Mouse (Mus musculus): ENCODE measurements at regions not wholly inside any gene's neighbourhood (a gene's known extent, or its start where the extent isn't known, plus 50 kb on each side); places are given as distances from the start of the nearest gene placed in this dataset.
A peak's percentile ranks its signal among the peaks of the same experiment; 100 is the strongest.

DNA sequence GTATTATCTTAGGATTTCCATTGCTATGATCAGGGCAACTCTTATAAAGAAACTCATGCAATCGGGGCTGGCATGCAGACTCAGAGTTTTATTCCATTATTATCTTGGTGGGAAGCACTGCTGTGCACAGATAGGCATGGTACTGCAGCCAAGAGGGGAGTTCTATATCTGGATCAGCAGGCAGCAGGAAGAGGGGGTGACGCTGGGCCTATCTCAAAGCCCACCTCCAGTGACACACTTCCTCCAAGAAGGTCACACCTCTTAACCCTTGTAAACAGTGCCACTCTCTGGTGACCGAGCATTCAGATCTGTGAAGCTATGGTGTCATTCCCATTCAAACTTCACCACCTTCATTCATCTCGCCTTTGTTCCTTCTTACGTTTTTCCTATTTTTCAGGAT, 381.8 kb upstream of the Prickle1 start:
- ATAC-seq (ENCODE audit: insufficient number of reproducible peaks, low FRiP score, low TSS enrichment), result no peak

DNA sequence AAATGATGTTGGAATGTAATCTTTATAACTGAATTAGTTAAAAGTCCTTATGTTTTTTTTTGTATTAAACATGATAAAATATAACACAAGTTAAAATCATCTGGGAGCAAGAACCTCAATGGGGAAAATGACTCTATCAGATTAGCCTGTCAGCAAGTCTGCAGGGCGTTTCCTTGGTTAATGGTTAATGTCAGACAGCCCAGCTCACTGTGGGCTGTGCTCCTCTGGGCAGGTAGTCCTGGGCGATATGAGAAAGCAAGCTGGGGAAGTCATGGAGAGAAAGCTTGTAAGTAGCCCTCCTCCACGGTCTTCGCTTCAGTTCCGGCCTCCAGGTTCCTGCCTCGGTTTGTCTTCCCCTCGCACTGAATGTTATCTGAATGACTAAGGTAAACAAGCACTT, 379.0 kb upstream of the Prickle1 start:
- ATAC-seq (ENCODE audit: insufficient number of reproducible peaks, low FRiP score, low TSS enrichment), result no peak

DNA sequence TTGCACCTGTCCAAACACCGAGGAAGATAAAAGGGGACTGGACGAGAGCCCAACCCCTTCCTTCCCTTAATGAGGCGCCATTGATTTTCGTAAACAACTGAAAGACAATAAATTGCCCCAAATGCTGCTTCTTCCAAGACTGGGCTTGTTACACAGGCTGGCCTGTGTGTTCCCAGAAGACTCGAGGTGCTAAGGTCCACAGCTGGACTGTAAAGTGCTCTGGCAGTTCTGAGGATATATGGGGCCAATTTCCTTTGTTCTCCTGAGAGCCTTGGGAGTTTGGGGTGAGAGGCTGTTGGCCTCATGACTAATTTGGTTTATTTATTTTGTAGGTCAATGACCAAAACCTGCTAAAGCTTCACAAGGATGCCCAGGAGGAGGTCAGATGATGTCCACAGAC, 377.3 kb upstream of the Prickle1 start:
- no peak for ATAC-seq (ENCODE audit: insufficient number of reproducible peaks, low FRiP score, low TSS enrichment)

DNA sequence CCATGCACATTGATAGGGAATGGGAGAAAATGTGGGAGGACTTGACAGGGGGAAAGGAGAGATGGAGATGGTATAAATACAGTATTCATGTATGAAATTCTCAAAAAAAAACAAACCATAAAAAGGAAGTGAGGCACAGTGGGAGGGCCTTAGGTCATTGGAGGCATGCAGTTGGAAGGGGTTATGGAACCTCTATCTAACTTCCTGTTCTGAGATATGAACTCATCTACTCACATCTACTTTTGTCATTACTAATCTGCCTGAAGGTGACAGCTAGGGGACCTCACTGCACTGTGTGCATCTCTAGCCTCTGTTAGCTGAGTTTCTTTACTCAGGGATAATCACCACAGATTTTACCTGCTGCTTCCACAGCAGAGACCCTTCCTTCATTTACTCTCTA, 366.3 kb upstream of the Prickle1 start:
- no peak for ATAC-seq (ENCODE audit: insufficient number of reproducible peaks, low FRiP score, low TSS enrichment)

DNA sequence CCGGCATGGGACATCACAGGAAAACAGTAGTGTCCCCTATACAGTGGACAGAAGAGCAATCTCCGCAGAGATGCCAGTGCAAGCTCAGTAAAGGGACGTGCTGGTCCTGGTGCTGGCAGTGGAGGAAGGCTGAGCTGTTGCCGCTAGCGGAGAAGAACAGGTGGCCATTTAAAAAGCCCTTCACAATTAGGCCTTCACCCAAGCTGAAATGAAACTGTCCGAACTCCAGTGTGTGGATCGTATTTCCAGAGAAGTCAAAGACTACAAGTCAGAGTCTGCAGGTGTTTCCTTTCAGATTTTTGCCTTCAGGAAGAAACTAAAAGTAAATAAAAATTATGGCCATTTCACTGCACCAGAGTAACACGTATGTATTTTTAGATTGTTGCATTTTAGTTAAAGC, 364.2 kb upstream of the Prickle1 start:
- no peak for ATAC-seq (ENCODE audit: insufficient number of reproducible peaks, low FRiP score, low TSS enrichment)

DNA sequence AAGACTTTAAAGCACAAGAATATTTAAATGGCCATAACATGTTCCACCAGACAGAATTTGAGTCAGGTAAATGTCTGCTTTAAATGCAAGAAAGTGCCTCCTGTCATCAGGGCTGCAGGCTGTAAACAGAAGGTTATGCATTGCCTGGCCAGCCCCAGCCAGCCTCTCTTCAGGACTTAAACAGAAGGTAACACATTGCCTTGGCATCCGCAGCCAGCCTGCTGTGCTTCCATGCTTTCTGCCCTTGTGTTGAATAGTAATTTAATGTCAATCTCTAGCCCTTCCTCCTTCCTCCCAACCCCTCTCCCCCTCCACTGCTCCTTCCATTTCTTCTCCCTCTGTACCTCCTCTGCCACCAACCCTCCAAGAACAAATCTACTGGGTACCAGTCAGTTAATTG, 362.4 kb upstream of the Prickle1 start:
- peak; percentile 36; the same call in 1 of the 2 replicates for ATAC-seq (ENCODE audit: insufficient number of reproducible peaks, low FRiP score, low TSS enrichment)

DNA sequence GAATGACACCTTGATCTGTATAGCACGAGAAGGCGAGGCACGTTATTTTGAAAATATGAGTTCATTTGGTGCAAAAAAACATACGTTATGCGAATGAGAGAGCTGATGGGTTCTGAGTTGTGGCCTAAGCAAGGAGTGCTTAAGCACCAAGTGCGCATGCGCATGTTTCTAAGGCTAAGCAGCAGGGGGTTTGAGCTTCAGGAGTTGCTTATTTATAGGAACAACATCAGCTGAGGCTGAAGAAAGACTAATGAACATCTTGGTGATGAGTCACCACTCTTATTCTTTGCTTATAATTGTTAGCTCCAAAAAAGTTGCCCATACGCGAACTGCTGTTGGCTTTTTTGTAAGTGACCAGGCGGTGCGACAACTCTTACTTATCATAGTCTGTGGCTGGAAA, 361.1 kb upstream of the Prickle1 start:
- ATAC-seq (ENCODE audit: insufficient number of reproducible peaks, low FRiP score, low TSS enrichment), result no peak

DNA sequence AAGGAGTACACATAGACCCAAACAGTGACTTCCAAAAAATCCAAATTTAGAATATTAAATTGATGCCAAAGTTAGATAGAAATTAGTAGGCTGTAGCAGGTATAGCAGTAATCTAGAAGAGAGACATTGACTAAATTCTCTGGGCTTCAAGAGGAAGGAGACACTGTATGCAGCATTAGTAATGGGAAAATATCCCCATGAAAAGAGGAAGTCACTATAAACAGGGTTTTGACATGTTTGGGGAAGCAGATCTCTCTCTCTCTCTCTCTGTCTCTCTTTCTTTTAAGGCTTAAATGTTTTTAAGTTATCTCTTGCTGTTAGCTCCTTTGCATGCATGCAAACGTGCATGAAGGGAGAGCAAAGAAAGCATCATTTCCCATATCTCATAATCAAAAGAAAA, 357.9 kb upstream of the Prickle1 start:
- no peak for ATAC-seq (ENCODE audit: insufficient number of reproducible peaks, low FRiP score, low TSS enrichment)

DNA sequence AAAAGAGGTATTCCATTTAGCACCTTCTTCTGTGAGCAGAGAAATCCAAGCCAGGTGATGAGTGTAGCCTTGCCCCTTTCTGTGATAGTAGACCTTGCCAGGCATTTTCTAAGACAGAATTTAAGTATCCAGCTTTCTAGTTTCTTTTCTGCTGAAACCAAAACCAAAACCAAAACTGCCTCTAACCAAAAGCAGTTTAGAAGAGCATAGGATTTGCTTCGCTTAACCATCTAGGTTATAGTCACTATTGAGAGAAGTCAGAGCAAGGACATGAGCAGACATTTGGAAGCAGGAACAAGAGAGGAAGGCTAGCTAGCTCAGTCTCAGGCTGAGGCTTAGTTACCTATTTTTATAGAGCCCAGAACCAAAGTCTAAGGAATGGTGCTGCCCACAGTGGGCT, 354.8 kb upstream of the Prickle1 start:
- ATAC-seq (ENCODE audit: insufficient number of reproducible peaks, low FRiP score, low TSS enrichment), result no peak

DNA sequence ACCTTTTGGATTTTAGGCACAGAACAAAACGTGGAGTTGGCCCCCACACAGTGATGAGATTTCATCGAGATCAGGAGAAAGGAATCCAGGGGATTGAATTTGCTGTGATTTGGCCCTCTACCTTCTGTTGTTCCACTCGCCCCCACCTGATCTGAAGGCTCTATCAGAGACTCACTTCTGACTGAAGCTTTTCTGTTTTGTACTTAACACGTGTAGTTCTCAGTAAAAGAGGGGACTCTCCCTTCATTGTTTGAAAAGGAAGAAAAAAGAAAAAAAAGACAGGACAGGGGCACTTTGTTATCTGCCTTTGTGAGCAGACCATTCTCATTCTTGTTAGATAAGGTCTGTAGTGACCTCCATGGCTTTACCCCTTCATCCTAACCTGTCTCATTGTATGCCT, 353.2 kb upstream of the Prickle1 start:
- no peak for ATAC-seq (ENCODE audit: insufficient number of reproducible peaks, low FRiP score, low TSS enrichment)

DNA sequence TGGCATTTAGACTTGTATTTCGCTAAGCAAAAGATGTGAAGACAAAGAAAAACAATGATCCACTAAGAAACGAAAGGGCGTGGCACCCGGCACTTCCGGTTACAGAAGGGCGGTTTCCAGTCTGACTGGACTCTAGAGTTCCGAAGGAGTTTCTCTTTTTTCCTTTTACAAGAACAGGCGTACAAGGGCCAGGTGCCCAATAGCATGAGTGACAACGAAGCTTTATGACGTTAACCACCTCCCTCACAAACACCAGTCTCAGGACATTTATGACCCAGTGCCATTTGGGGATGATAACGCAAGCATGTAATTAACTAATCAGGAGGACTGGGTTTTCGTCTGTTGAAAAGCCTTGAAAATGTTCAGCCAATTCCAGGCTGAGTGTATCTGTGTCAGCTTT, 347.9 kb upstream of the Prickle1 start:
- ATAC-seq (ENCODE audit: insufficient number of reproducible peaks, low FRiP score, low TSS enrichment), result no peak

DNA sequence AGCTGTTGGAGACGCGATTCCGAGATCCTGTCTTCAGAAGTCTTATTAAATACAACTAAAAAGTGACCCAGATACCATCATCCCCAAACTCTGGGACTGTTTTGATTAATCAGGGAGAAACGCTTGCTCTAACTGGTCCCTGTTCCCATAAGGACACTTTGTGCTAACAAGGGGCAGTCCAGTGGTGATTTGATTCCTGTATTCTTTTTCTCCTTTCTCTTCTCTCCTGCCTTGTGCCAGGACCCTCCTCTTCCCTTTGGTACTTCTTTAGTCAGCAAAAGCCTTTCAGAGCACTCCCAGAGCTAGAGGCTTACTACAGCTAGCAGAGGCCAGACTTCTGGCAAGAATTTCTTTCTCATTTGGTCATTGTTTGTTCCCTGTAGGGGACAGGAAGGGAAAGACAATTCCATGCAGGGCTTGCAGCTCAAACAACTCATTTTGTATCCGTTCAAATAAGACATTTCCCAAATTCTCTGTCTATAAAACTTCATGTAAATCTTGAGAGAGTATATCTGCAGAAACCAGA, 337.3 kb upstream of the Prickle1 start:
- ATAC-seq (ENCODE audit: insufficient number of reproducible peaks, low FRiP score, low TSS enrichment), result no peak

DNA sequence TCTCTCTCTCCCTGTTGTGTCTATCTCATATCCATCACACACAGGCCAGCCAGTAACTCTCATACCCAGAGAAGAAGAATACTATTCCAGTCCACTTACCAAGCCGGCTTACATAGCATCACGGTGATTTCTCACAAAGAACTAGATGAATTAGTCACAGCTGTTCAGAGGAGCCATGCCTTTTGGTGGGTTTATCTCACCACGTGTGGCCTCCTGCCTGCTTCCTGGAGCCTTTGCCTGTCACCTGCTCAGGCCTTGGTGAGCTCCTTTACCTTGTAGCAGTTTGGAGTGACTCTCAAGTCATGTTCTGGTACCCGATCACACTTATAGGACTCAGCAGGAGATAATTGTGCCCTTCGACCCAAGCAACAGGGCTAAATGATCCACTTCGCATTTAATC, 331.2 kb upstream of the Prickle1 start:
- ATAC-seq (ENCODE audit: insufficient number of reproducible peaks, low FRiP score, low TSS enrichment), result no peak

DNA sequence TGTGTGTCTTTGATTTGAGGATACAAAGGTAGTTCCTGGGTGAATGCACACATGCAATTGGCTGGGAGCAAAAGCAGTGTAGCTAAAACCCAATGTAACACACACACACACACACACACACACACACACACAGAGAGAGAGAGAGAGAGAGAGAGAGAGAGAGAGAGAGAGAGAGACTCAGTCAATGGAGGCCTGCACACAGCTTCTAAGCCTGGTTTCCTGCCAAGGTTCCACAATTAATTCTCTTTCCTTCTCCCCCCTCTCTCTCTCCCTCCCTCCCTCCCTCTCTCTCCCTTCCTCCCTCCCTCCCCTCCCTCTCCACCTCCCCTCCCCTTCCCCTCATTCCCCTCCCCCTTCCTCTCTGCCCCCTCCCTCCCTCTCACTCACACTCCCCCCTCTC, 330.6 kb upstream of the Prickle1 start:
- no peak for ATAC-seq (ENCODE audit: insufficient number of reproducible peaks, low FRiP score, low TSS enrichment)

DNA sequence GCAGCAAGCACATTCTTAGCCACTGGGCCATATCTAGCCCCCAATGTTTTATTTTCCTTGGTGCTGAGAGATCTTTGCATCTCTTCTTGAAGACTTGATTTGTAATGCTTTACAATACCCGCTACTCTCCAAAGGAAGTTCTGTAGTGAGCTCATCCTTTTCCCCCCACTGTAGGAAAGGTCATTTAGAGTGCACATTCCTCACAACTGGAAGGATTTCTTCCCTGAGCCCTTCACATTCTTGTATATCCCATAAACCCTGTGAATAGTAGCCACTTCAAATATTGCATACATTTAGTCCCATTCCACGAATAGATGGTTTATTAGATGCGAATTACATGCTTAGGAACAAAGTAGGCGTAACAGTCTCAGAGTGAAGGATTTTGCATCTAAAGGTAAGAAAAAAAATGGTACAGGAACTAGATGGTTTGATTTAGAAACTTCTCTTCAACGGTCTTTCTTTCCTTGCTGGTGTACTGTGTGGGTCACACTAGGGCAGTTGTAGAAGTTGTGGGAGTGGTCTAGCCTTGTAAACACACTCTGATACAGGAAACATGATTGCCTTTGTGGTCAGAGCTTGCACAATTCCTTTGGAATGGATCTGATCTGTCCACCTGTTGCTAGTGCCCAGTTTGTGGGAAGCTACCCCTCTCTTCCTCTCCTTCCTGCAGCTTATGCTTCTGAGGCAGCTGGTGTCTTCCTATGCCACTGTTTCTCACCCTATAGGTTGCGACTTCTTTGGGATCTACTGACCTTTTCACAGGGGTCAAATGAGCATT, 326.0 kb upstream of the Prickle1 start:
- ATAC-seq (ENCODE audit: insufficient number of reproducible peaks, low FRiP score, low TSS enrichment), result no peak

DNA sequence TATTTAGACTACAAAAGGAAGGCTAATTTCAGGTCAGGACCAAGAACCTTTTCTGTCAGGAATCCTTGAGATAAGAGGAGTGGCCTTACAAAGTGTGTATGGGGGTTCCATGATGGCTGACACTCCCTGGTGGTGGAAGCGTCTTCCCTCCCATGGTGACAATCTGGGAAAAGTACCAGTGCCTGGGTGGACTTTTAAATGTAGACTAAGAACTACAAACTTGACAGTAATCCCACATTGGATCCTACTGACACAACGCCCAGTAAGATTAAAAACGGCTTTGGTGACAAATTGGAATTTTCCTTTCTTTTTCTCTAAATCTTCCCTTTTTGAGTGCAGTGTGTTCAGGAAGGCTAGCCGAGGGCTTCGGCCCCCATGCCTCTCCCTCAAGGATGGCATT, 325.3 kb upstream of the Prickle1 start:
- ATAC-seq (ENCODE audit: insufficient number of reproducible peaks, low FRiP score, low TSS enrichment), result no peak

DNA sequence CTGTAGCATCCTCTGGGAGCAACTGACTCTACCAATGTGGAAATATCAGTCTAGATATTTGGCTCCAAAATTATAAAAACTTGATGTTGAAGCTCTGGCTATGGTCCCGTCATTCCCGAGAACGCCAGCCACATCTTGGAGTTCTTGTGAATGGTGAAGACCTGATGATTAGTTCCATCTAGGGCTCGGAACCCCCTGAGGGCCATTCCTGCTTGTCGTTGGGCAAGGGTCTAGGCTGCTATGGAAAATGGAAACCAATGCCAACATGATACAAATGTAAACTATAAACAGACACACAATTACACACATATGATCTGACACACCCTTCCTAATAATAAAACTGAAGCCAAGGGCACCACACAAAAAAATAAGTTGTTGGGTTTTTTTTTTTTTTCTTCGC, 323.9 kb upstream of the Prickle1 start:
- ATAC-seq (ENCODE audit: insufficient number of reproducible peaks, low FRiP score, low TSS enrichment), result no peak

DNA sequence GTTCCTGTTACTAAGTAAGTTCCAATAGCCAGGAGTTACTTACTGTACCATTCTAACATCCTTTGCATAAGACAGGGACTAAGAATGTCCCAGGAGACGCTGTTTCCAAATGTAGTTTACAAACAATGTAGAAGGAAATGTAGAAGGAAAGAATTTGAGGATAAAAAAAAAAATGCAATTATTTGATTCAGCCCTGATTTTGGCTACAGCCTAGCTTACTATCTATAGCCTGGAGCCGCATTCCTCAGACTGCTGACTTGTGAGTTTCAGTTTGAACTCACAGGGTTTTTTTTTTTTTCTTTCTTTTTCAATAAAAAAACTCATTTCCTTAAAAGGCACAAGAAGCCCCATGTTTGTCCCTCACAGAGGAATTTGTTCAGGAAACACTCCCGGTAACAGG, 321.2 kb upstream of the Prickle1 start:
- ATAC-seq (ENCODE audit: insufficient number of reproducible peaks, low FRiP score, low TSS enrichment), result no peak

DNA sequence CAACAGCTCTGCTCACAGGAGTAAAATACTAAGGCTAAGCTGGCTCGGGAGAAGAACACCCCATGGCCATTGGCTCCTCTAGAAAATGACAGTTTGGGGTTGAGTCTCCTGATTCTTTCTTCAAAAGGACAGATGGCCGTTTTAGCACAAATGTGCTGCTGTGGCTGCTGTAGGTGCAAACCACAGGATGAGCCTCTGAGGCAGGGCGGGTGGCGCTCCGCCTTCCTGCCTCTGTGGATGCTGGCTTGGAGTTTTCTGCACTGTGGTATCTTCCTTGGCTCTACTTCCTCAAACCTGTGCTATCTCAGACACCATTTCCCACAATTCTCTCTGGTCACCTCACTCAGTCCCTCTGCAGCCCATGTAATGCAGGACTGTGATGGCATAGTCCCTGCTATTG, 317.8 kb upstream of the Prickle1 start:
- no peak for ATAC-seq (ENCODE audit: insufficient number of reproducible peaks, low FRiP score, low TSS enrichment)

DNA sequence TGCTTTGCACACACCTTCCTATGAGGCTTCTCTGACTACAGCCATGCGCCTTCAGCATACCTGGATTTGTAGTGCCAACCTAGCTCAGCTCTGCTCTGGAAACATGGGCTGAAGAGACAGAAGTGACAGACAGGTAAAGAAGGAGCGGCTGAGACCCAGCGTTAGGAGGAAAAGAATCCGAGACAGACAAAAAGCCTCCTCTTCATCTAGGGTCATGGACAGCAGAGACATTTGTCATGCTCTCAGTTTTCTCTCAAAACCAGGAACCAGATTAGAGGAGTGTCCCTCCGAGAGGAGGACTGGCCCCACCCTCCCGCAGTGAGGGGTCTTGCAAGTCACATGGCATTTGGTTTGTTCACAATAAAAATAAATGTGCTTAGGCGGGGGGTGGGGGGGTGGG, 317.4 kb upstream of the Prickle1 start:
- ATAC-seq (ENCODE audit: insufficient number of reproducible peaks, low FRiP score, low TSS enrichment), result no peak

DNA sequence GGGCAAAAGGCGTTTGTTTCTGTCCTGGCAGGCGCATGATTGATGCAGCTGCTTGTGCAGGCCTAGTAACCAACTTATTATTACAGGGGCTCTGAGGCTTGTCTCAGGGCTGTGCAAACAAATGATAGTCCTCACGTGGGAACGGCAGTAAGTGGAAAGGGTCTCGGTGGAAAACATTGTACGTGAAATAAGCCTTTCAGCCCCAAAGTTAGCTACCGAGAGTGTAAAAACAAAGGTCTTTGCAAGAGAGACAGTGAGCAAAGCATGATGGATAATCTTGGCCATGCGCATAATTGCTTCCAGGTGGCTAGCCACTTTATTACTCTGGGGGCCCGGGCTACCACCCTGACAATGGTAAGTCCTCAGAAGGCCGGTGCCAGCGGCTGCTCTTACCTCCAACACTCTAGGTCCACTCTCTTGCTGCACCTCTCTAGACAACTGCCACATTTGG, 315.3 kb upstream of the Prickle1 start:
- ATAC-seq (ENCODE audit: insufficient number of reproducible peaks, low FRiP score, low TSS enrichment), result no peak

DNA sequence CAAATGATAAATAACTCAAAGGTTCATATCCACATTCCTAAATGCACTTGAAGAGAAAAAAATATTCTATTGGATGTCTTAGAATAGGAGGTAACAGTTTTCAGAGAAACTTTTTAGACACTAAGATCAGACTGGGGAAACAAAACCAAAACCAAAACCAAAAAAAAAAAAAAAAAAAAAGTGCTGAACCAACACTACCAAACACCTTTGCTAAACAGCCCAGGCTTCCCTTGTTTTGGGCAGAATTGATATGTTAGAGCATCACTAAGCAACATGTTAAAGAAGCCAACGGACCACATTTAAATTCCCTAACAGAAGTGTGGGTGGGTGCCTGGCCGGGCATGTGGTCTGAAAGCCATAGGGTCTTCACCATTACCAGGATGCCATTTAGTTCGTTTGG, 314.5 kb upstream of the Prickle1 start:
- ATAC-seq (ENCODE audit: insufficient number of reproducible peaks, low FRiP score, low TSS enrichment), result no peak

Measured in cerebellum, adult (tissue).